Mouse (Mus musculus): ENCODE results near the gene Shc3. TPM values are rescaled to one million over a fixed set of nuclear protein-coding genes. Genes with fewer than 3 reads are reported as not detected.

The Shc3 gene
- polyA plus RNA-seq, 1 experiment, result 0.16 TPM

DNA sequence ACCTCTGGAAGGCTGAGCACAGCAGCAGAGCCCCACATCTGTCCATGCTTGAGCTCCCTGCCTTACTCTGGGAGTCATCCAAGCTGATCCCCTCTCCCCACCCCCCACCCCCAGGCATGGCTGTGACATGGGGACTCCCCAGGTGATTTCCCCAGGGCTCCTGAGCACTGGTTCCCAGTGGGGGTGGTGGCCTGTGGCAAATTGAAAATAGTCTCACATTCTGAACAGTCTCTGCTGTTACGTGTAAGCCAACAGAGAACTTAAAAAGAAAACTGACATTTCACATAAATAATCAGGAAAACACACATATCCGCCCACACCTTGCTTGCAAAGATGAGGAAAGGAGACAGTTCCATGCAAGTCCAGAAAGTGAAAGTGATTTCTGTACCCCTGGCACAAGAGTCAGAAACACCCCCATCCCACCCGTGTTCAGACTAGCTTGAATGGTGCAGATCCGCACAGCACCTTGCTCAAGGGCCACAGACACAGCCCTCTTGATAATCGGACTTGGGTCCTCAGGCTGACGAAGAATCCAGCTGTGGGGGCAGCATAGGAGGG is 177.8 kb downstream of the Shc3 start:
- no peak overlapping the region for H3K4me3 ChIP-seq (ENCODE audit: insufficient read depth, poor library complexity, severe bottlenecking)
- no peaks in the 10 kb centered on the region for H3K36me3 ChIP-seq (ENCODE audit: control insufficient read depth, insufficient read depth)
- TF ChIP-seq FOSL1 (IDR thresholded peaks at IDR 0.05; ENCODE audit: insufficient read depth, low read length, poor library complexity, severe bottlenecking) (no peak), MYOG (IDR thresholded peaks at IDR 0.05; ENCODE audit: control insufficient read depth, extremely low read depth, insufficient read length) (no peak), CEBPB (IDR thresholded peaks at IDR 0.05; ENCODE audit: low read depth) (no peak), MAX (IDR thresholded peaks at IDR 0.05) (no peak), CTCF (IDR thresholded peaks at IDR 0.05; ENCODE audit: control insufficient read depth, insufficient read depth, insufficient read length) (no peak), MYOD1 (IDR thresholded peaks at IDR 0.05; ENCODE audit: control insufficient read depth, insufficient read length, low read depth) (no peak), USF1 (IDR thresholded peaks at IDR 0.05; ENCODE audit: low read depth) (no peak)
- no peaks in the 10 kb centered on the region for H3K27me3 ChIP-seq (ENCODE audit: control insufficient read depth, insufficient read depth, insufficient read length)
- no peaks in the 10 kb centered on the region for H3K79me2 ChIP-seq (ENCODE audit: control insufficient read depth, insufficient read depth)
- H3K79me3 ChIP-seq (ENCODE audit: low read depth), result no peaks in the 10 kb centered on the region
- no peak overlapping the region for H3ac ChIP-seq (ENCODE audit: control insufficient read depth, insufficient read length, low read depth)

DNA sequence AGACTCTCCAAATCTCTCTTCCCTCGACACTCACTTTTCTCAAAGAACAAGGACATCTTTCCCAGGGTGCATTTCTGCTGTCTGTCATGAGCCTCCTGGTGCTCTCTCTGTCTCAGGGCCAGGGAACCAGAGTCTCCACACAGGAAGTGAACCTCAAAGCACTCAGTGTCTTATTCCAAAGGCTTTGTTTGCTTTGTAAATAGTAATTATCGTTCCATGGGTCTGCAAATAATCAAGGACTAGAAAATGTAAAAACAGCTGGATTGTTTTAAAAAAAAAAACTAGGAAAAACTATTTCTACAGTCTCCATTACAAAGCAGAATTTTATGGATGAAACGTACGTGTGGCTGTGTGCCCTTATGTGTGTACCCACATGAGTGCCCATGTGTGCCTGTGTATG is 178.8 kb downstream of the Shc3 start:
- no peak overlapping the region for H3ac ChIP-seq (ENCODE audit: control insufficient read depth, insufficient read length, low read depth)
- H3K4me3 ChIP-seq (ENCODE audit: insufficient read depth, poor library complexity, severe bottlenecking), result no peak overlapping the region
- no peaks in the 10 kb centered on the region for H3K27me3 ChIP-seq (ENCODE audit: control insufficient read depth, insufficient read depth, insufficient read length)
- no peak for TF ChIP-seq USF1 (IDR thresholded peaks at IDR 0.05; ENCODE audit: low read depth)
- TF ChIP-seq CEBPB (IDR thresholded peaks at IDR 0.05; ENCODE audit: low read depth), result no peak
- TF ChIP-seq MYOD1 (IDR thresholded peaks at IDR 0.05; ENCODE audit: control insufficient read depth, insufficient read length, low read depth), result no peak
- no peak for TF ChIP-seq MAX (IDR thresholded peaks at IDR 0.05)
- TF ChIP-seq MYOG (IDR thresholded peaks at IDR 0.05; ENCODE audit: control insufficient read depth, extremely low read depth, insufficient read length), result no peak
- TF ChIP-seq CTCF (IDR thresholded peaks at IDR 0.05; ENCODE audit: control insufficient read depth, insufficient read depth, insufficient read length), result no peak
- TF ChIP-seq FOSL1 (IDR thresholded peaks at IDR 0.05; ENCODE audit: insufficient read depth, low read length, poor library complexity, severe bottlenecking), result no peak
- H3K79me2 ChIP-seq (ENCODE audit: control insufficient read depth, insufficient read depth), result no peaks in the 10 kb centered on the region
- no peaks in the 10 kb centered on the region for H3K79me3 ChIP-seq (ENCODE audit: low read depth)
- no peaks in the 10 kb centered on the region for H3K36me3 ChIP-seq (ENCODE audit: control insufficient read depth, insufficient read depth)

GRCm38 (mm10) chr13:51387908-51388307 is 181.3 kb downstream of the Shc3 start:
- Histone ChIP-seq H3K4me3 (ENCODE audit: insufficient read depth, poor library complexity, severe bottlenecking) (no peak overlapping the region), H3K79me2 (ENCODE audit: control insufficient read depth, insufficient read depth) (no peaks in the 10 kb centered on the region), H3K79me3 (ENCODE audit: low read depth) (no peaks in the 10 kb centered on the region), H3ac (ENCODE audit: control insufficient read depth, insufficient read length, low read depth) (no peak overlapping the region), H3K36me3 (ENCODE audit: control insufficient read depth, insufficient read depth) (no peaks in the 10 kb centered on the region), H3K27me3 (ENCODE audit: control insufficient read depth, insufficient read depth, insufficient read length) (no peaks in the 10 kb centered on the region)
- no peak for TF ChIP-seq MYOG (IDR thresholded peaks at IDR 0.05; ENCODE audit: control insufficient read depth, extremely low read depth, insufficient read length)
- TF ChIP-seq MAX (IDR thresholded peaks at IDR 0.05), result no peak
- no peak for TF ChIP-seq CEBPB (IDR thresholded peaks at IDR 0.05; ENCODE audit: low read depth)
- no peak for TF ChIP-seq CTCF (IDR thresholded peaks at IDR 0.05; ENCODE audit: control insufficient read depth, insufficient read depth, insufficient read length)
- no peak for TF ChIP-seq FOSL1 (IDR thresholded peaks at IDR 0.05; ENCODE audit: insufficient read depth, low read length, poor library complexity, severe bottlenecking)
- TF ChIP-seq MYOD1 (IDR thresholded peaks at IDR 0.05; ENCODE audit: control insufficient read depth, insufficient read length, low read depth), result no peak
- no peak for TF ChIP-seq USF1 (IDR thresholded peaks at IDR 0.05; ENCODE audit: low read depth)

DNA sequence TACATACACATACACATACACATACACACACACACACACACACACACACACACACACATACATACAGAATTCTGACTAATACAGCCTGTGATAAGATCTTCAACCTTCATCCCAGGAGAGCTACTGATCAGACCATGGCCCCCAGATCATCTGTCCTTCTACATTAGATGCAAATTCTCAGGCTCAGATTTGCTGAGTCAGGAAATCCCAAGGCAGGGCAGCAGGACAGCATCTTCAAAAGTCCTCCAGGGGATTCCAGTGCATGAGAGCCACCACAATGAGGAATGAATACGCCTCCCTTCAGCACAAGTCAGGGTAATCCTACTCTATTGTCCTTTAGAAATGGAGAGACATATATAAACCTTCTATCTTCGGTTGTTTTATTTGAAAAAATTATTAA is 184.3 kb downstream of the Shc3 start:
- TF ChIP-seq USF1 (IDR thresholded peaks at IDR 0.05; ENCODE audit: low read depth) (no peak), MAX (IDR thresholded peaks at IDR 0.05) (no peak)
- Histone ChIP-seq H3K27me3 (ENCODE audit: control insufficient read depth, insufficient read depth, insufficient read length) (no peaks in the 10 kb centered on the region), H3K36me3 (ENCODE audit: control insufficient read depth, insufficient read depth) (no peaks in the 10 kb centered on the region), H3K79me2 (ENCODE audit: control insufficient read depth, insufficient read depth) (no peaks in the 10 kb centered on the region), H3K79me3 (ENCODE audit: low read depth) (no peaks in the 10 kb centered on the region), H3ac (ENCODE audit: control insufficient read depth, insufficient read length, low read depth) (no peak overlapping the region), H3K4me3 (ENCODE audit: insufficient read depth, poor library complexity, severe bottlenecking) (no peak overlapping the region)

DNA sequence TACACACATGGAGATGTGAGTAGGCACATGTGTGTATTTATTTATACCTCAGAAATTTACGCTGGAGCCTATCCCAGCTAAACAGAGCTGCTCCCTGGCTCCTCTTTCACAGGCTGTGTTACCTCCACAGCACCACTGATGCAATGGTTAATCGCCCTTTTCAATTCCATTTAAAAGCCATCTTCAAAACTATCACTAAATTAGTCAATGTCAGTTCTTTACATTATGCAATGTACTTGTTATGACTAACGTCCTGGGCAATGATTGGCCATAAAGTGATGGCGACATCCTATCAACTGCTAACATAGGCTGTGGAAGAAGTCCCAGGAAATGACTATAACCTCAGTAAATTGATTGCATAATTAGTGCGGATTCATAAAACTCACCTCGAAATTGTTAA is 187.7 kb downstream of the Shc3 start:
- Histone ChIP-seq H3K4me3 (ENCODE audit: insufficient read depth, poor library complexity, severe bottlenecking) (no peak overlapping the region), H3K36me3 (ENCODE audit: control insufficient read depth, insufficient read depth) (no peaks in the 10 kb centered on the region), H3ac (ENCODE audit: control insufficient read depth, insufficient read length, low read depth) (no peak overlapping the region), H3K79me2 (ENCODE audit: control insufficient read depth, insufficient read depth) (no peaks in the 10 kb centered on the region), H3K27me3 (ENCODE audit: control insufficient read depth, insufficient read depth, insufficient read length) (no peaks in the 10 kb centered on the region), H3K79me3 (ENCODE audit: low read depth) (no peaks in the 10 kb centered on the region)
- TF ChIP-seq MYOG (IDR thresholded peaks at IDR 0.05; ENCODE audit: control insufficient read depth, extremely low read depth, insufficient read length) (no peak), MYOD1 (IDR thresholded peaks at IDR 0.05; ENCODE audit: control insufficient read depth, insufficient read length, low read depth) (no peak), MAX (IDR thresholded peaks at IDR 0.05) (no peak), CTCF (IDR thresholded peaks at IDR 0.05; ENCODE audit: control insufficient read depth, insufficient read depth, insufficient read length) (no peak), FOSL1 (IDR thresholded peaks at IDR 0.05; ENCODE audit: insufficient read depth, low read length, poor library complexity, severe bottlenecking) (no peak), CEBPB (IDR thresholded peaks at IDR 0.05; ENCODE audit: low read depth) (no peak), USF1 (IDR thresholded peaks at IDR 0.05; ENCODE audit: low read depth) (no peak)

Other genes with a start within 250 kb of the Shc3 start
- 15.0 TPM for gene S1pr3, start 160.8 kb downstream of the Shc3 start, polyA plus RNA-seq (2012; fragmentation: generic; extraction: Trizol)
- 167 TPM for gene Cks2, start 75.8 kb upstream of the Shc3 start, polyA plus RNA-seq (2012; fragmentation: generic; extraction: Trizol)
- gene Secisbp2, start 82.3 kb upstream of the Shc3 start, polyA plus RNA-seq (2012; fragmentation: generic; extraction: Trizol), result 6.1 TPM
- gene Sema4d, start 224.3 kb upstream of the Shc3 start, polyA plus RNA-seq (2012; fragmentation: generic; extraction: Trizol), result 0.20 TPM

Data from C2C12 (cell line).